Mouse (Mus musculus) forelimb bud, embryonic 11.5 days (tissue): ENCODE results near the gene Plekhg3.

Experiments
- DNase-seq: peaks from one replicate; pipeline ENCODE4 v3.0.0-alpha.2; 2012; ENCODE audit warnings: low read depth, low spot score

Gene Plekhg3

DNA sequence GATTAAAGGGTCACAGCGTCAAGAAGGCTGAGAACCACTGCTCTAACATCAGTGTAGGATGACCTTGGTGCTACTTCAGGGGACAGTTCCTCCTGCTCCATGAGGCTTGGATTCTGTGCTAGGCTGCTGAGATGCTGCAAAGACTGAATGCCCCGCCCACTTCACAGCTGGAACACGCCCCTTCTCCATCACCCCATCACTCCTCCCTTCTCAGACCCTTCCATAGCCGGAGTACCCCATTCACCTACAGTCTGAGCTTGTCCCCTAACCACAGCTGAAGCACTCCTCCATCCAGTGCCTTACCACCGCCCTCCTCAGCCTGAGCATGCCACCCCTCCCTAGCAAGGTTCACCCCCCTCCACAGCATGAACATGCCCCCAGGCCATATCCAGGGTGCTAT, 89.2 kb downstream of the Plekhg3 start:
- DNase-seq: no peak

DNA sequence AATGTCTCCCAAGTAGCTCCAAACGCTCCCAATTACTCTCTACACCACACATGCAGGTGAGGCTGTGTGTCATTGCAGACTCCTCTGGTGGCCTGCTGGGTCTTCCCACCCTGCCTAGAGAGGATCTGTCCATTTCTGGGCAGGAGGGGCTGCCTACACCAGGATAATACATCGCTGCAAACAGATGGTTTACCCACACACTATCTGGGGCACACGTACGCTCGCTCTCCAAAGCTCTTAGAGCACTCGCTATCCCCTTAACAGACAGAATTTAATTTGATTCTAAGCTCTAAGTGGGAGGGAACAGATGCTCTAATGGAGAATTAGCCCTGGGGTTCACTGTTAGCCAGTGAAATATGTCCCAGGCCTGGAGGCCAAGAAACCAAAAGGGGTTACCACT, 92.7 kb downstream of the Plekhg3 start:
- no peak for DNase-seq
